Mouse (Mus musculus): ENCODE measurements around the gene 2510009E07Rik. TPM values are rescaled to one million over a fixed set of nuclear protein-coding genes. Genes with fewer than 3 reads are reported as not detected.

Gene 2510009E07Rik
- total RNA-seq, 2 experiments from 2014 or later = 39.4 to 43.1 TPM

DNA sequence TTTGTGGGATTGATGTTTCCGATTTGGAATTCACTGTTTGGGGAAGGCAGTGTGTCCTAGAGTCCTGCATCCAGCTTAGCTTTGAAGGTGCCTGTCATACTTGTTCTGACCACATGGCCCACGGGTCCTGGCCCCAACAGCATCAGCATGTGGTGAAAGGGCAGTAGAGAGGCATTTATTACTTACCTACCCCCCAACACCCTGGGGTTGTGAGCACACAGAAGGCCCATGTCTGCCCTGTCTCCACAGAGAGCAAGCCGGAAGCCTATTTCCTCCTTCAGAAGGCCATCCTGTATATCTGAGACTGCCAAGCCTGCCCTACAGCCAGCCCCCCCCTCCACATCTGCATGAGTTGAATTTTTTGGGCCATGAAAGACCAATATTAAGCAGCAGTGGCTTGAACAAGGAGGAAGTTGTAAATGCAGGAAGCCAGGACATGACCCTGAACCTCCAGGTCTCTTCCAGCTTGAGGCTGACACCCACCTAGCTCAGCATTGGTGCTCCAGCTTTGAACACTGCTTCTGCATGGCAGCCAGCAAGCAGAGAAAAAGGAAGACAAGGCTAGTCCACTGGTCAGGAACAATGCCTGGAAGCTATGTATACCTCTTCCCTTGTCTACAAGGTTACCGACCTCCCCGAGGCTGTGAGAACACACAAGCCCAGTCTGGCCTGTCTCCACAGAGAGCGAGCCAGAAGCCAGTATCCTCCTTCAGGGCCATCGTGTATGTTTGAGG is 53.5 kb downstream of the 2510009E07Rik start:
- no peak for DNase-seq (ENCODE audit: extremely low spot score in 1 of 2, low spot score in 1 of 2)

DNA sequence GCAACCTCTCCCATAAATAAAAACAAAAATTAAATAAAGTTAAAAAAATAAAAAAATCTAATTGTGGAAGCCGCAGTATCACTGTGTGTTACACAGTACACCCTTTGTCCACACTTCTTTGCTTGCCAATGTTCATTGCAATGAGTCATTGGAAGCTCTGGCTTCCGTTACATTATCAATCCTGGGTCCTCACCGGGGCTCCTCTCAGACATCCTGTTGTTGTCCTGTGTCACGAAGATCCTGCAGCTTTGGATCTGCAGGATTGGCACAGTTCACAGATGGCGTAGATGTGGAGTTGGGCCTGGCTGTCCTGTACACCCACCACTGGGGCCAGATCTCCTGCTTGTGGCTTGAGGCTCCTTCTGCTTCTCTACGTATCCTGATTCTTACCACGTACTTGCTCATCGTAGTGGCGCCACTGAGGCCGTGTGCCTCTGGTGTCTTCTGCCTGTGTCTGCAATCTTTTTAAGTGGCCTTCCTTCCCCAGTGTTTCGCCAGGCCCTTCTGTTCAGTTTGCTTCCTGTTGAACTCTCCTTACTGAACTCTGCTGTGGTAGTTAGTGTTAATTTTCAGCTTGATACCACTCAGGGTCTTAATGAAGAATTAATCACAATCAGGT is 57.2 kb downstream of the 2510009E07Rik start:
- DNase-seq (ENCODE audit: extremely low spot score in 1 of 2, low spot score in 1 of 2) = no peak

- no peak for DNase-seq (ENCODE audit: extremely low spot score in 1 of 2, low spot score in 1 of 2)
These were observed 58.2 kb downstream of the 2510009E07Rik start for GRCm38 (mm10) chr16:21636156-21636853.

DNA sequence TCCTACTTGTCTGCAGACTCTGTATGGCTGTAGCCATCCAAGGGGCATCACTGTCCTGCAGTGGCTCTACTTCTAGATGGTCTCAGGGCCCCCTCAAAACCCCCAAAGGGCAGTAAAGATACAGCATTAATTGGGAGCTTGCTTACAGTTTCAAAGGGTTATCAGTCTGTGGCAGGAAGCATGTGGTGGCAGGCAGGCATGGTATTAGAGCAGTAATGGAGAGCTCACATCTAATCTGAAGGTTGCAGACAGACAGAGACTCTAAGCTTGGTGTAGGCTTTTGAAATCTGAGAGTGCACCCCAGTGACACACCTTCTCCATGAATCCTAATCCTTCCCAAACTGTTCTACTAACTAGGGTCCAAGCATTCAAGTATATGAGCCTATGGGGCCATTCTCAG is 60.0 kb downstream of the 2510009E07Rik start:
- DNase-seq (ENCODE audit: extremely low spot score in 1 of 2, low spot score in 1 of 2) = no peak

DNA sequence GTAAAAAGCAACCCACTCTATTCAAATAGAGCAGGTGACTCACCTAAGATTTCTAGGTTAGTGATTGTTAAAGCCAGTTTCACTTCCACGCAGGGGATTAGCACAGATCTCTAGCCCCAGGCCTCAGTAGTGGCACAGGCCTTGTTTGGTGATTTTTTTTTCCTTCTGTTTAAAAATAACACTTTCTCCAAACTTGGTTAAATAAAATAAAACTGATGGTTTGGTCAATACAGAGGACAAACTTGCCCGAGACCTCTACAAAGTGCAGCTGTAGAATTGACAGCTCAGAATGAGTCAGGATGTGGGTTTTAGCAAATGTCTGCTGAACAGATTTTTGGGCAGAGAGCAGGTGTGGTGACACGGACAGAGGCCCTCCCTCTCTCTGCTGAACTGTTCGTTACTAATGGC is 62.6 kb downstream of the 2510009E07Rik start:
- no peak for DNase-seq (ENCODE audit: extremely low spot score in 1 of 2, low spot score in 1 of 2)

DNA sequence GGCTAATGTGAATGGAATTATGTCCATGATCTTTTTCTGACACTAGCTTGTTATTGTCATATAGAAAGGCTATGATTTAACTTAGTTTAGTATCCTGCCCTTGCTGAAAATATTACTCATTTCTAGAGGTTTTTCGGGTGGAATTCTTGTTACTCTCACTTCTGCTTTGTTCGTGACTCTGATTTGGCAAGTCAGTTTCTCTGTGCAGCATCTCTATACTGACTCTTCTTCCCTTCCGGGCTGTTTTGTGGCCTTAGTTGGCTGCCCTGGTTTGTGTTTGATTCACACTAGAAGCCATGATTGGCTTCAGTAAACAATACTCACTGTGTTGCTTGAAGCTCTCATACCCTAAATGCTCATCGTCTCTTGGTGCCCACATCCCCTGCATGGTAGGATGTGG is 63.9 kb downstream of the 2510009E07Rik start:
- DNase-seq (ENCODE audit: extremely low spot score in 1 of 2, low spot score in 1 of 2) = no peak

GRCm38 (mm10) chr16:21628061-21628591 is 66.3 kb downstream of the 2510009E07Rik start:
- no peak for DNase-seq (ENCODE audit: extremely low spot score in 1 of 2, low spot score in 1 of 2)

DNA sequence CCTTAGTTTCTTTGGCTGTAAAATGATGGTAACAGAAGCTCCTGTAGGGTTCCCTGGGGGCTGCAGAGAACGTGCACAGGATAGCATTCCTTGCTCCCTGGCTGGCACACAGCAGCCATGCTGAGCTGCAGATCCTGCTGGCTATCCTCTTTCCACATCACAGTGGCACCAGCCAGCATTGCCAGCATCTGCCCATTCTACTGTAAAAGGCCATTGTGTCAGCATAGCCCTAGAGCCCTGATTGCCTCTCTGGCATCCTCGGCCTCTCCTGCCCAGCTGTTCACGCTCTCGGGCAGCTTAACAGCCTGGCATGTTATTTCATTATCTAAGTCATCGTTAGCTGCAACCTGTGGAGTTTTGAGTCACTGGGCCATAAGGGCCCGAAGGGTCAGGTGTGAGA is 67.2 kb downstream of the 2510009E07Rik start:
- no peak for DNase-seq (ENCODE audit: extremely low spot score in 1 of 2, low spot score in 1 of 2)

DNA sequence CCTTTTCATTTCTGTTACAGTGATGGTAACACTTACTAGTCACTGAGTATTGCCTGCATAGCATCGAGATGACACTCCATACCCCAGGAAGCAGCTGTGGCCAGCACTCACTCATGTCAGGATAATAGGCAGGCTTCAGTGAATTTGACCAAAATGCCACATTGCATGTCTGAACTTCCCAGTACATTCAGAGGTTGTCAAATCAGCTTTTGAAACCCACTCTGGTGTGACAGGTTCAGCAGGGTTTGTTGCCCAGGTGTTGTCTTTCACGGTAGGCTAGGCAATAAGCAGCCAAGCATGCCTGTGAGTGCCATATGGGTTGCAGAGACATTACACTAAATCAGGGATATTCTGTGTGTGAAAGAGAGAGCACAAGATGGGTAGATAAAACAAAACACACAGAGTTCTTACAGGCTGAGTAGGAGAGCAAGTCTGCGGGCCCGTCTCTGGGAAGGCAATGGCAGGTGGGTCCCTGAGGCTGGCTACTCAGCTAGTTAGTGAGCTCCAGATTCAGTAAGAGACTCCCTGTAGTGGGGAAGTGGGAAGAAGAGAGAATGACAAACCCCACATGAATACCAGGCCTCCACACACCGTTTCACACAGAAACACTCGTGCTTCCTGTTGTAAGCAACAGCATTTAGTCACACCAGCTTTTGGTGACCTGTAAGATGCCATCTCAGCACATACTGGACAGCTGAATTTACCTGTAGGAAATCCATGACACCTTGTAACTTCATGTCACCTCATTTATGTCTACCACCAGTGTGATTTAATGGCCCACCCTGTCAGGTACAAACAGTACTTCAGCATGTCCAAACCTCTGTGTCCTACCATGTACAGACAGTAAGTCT is 68.5 kb downstream of the 2510009E07Rik start:
- DNase-seq (ENCODE audit: extremely low spot score in 1 of 2, low spot score in 1 of 2) = no peak

- DNase-seq (ENCODE audit: extremely low spot score in 1 of 2, low spot score in 1 of 2) = no peak
These were observed 73.8 kb downstream of the 2510009E07Rik start for GRCm38 (mm10) chr16:21620630-21621029.

DNA sequence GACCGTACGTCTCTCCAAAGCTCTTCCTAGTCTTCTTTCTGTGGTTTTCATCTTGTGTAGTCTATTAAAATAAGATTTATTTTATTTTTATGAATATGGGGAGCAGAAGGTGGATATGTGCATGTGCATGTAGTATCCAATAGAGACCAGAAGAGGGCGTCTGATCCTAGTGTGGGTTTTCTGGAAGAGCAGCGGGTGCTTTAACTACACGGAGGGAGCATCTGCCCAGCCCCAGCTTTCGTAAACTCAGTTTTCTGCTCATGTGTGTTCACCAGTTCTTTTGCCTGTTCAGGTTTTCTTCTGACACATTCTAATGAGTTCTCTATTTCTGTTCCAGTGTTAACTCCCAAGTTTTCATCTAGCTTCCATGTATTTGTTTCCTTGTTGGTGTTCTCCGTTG is 78.7 kb downstream of the 2510009E07Rik start:
- peak in 1 of 2 experiments; percentile 31 for DNase-seq (ENCODE audit: extremely low spot score in 1 of 2, low spot score in 1 of 2)

DNA sequence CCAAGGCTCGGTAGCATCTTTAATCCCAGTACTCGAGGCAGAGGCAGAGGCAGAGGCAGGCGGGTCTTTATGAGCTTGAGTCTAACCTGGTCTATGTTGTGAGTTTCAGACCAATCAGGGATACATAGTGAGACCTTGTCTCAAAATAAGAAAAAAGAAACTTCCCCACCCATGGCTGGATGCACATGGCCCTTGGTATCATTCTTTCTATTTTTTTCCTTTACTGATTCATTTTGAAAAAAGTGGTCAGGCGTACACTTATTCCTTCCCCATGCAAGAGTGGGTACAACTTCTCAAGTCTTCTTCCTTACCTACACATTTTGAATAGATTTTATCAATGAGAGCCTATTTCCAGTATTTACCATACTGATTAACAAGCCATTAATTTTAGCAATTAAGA is 84.0 kb downstream of the 2510009E07Rik start:
- no peak for DNase-seq (ENCODE audit: extremely low spot score in 1 of 2, low spot score in 1 of 2)

DNA sequence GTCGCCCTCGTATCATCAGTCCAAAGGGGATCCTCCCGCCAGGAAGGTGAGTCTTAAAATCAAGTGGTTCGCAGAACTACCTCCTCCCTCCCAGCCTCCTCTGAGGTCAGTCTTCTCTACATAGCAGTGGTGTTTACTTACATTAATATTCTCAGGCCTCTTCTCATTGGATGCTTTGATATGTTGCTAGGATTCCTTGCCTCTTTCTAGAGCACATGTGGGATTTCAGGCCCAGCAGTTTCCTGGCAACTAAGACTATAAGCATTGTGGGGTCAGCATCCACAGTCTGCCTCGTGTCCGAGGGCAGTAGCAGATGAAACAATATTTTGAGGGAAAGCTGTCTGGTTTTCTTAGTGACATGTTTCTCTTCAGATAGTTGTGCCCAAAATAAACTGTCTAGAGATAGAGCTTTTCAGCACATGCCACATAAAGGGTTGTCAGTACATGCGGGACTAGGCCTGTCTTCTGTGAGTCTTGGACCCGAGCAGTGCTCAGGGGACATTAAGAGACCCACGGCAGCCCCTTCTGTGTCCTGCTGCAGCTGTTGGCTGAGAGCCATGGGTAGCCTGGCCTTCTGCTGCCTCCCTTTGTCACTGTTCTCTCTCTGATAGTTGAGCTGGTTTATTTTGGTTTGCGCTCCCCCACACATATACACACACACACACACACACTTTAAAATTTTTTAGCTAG is 86.1 kb downstream of the 2510009E07Rik start:
- no peak for DNase-seq (ENCODE audit: extremely low spot score in 1 of 2, low spot score in 1 of 2)

GRCm38 (mm10) chr16:21607651-21608040 is 86.8 kb downstream of the 2510009E07Rik start:
- DNase-seq (ENCODE audit: extremely low spot score in 1 of 2, low spot score in 1 of 2) = no peak

DNA sequence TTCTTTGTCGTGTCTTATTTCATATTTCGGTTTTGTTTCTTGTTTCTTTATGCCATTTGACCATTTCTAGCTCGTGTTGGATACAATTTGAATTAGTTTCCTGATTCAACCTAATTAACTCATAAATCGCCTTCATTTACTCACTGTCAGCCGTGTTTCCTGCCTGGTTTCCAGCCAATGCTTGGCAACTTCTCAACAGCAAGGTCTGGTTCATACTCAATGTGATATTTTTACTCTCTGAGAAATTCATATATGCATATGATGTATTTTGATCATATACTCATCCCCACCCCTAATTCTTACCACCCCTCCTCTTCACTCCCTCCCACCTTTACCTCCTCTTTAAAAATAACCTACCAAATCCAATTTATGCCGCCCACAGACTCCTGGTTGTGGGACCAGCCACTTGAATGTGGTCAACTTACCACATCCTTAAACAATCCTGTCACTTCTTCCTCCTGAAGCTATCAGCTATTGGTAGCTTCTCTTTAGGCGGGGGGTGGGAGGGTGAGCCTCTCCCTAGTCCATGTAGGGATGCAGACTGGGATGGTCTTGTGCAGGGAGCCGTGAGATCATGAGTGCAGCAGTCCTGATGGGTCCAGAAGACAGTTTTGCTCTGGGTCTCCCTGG is 87.3 kb downstream of the 2510009E07Rik start:
- no peak for DNase-seq (ENCODE audit: extremely low spot score in 1 of 2, low spot score in 1 of 2)

- no peak for DNase-seq (ENCODE audit: extremely low spot score in 1 of 2, low spot score in 1 of 2)
These were observed 88.0 kb downstream of the 2510009E07Rik start for GRCm38 (mm10) chr16:21606249-21607020.

GRCm38 (mm10) chr16:21604354-21604753 is 90.1 kb downstream of the 2510009E07Rik start:
- no peak for DNase-seq (ENCODE audit: extremely low spot score in 1 of 2, low spot score in 1 of 2)

Measured in layer of hippocampus, postnatal 25 days (tissue).